Comparison of ENCODE assay signal across 1 mouse cellular context in genomic region chr1:162813143-162813835, GRCm38 (mm10).
TF ChIP-seq lines count a peak whose summit lies in the region.

No protein-coding gene starts in this region.

TF ChIP-seq in CH12.LX, 34 proteins besides CTCF, POLR2A, EP300 and RAD21 (continued from another document):
- no peak for TF ChIP-seq NRF1 (IDR thresholded peaks at IDR 0.05; ENCODE audit: low read depth, low read length)
- TF ChIP-seq TBP (conservative IDR thresholded peaks at IDR 0.05; ENCODE audit: low read depth, low read length) = no peak
- TF ChIP-seq MXI1 (IDR thresholded peaks at IDR 0.05; ENCODE audit: low read depth, low read length) = no peak
- TF ChIP-seq ELF1 (IDR thresholded peaks at IDR 0.05; ENCODE audit: low read depth, low read length) = no peak
- TF ChIP-seq USF2 (conservative IDR thresholded peaks at IDR 0.05; ENCODE audit: low read depth, low read length) = no peak
- no peak for TF ChIP-seq E2F4 (IDR thresholded peaks at IDR 0.05; ENCODE audit: insufficient replicate concordance, low read depth, low read length)
- TF ChIP-seq MEF2A (IDR thresholded peaks at IDR 0.05; ENCODE audit: borderline replicate concordance, low read depth, low read length) = no peak
